Mouse (Mus musculus) embryonic fibroblast, embryonic 13.5 days (primary cell): ENCODE results near the gene Polr1b.

Experiments
- CTCF ChIP-seq: IDR thresholded peaks from 2 replicates; pipeline ENCODE4 v1.5.1; 2011; ENCODE audit warnings: mild to moderate bottlenecking, control low read depth, low read length, moderate library complexity, borderline replicate concordance; ENCODE audit not compliant: insufficient read depth
- POLR2A ChIP-seq: IDR thresholded peaks from 2 replicates; pipeline ENCODE4 v1.6.1; 2011; ENCODE audit warnings: low read depth, mild to moderate bottlenecking, control low read depth, low read length, moderate library complexity

- peak; percentile 41; the same call in 1 of the 2 replicates for TF ChIP-seq CTCF
- TF ChIP-seq POLR2A = no peak
These were observed 15.8 kb upstream of the Polr1b start for GRCm38 (mm10) chr2:129084959-129085358.
